Mouse (Mus musculus) forelimb bud, embryonic 11.5 days (tissue): ENCODE results near the gene Creb3l1.

Source experiments
- DNase-seq: peaks from one replicate; pipeline ENCODE4 v3.0.0-alpha.2; 2012; ENCODE audit warnings: low read depth, low spot score

Creb3l1 gene

DNA sequence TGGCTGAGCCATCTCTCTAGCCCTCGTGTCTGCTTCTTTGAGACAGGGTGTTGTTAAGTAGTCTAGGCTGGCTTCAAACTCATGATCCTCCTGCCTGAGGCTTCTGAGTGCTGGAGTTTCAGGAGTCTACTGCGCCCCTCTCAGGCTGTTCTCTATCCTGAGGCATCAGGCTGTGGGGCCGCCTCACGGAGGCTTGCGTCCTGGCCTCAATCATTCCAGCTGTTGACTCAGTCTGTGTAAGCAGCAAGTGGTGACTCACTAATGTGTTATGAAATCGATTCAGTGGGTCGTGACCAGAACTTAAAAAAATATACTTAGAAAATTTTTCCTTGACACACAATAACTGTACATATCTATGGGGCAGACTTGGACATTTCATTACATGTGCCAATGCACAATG, 19.7 kb downstream of the Creb3l1 start:
- DNase-seq: no peak

GRCm38 (mm10) chr2:91997905-91998608, 26.2 kb downstream of the Creb3l1 start:
- no peak for DNase-seq

- no peak for DNase-seq
Observed at GRCm38 (mm10) chr2:91996006-91996405, 28.3 kb downstream of the Creb3l1 start.

DNA sequence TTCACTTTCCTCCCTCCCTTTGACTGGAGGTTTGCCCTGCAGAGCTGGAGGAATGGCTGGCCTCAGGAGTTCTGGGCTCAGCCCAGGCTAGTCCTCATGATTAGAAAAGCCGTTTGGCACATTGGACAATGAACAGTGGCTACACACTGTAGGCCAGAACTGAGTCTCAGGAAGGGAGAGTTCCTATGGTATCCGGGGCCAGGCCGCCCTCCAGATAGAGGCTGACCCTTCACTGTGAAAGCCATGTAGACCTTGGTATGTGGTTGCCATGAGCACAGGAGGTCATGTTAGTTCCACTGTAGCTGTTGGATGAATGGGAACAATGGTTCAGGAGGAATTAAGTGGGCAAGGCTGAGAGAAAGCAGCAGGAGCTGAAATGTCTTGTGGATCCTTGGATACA, 30.9 kb downstream of the Creb3l1 start:
- no peak for DNase-seq

- DNase-seq: no peak
Observed at GRCm38 (mm10) chr2:91989750-91990149, 34.6 kb downstream of the Creb3l1 start.

DNA sequence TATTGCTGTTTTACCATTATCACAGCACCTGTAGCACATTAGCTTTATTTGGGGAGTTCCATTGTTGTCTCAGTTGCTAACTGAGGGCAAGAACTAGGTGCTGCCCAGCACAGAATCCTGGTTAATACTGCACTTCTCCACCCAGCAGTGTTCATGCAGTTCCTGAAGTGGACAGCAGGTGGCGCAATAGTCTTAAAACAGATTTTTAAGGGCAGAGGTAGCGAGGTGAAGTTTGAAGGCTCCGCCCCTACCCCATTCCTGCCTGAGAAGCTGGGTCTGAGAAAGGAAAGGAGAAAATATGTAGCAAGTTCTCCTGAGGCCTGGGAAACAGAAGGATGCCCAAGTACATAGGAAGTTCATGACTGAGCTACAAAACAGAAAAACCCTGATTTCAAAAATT, 36.8 kb downstream of the Creb3l1 start:
- peak; percentile 88 for DNase-seq

- DNase-seq: no peak
Observed at GRCm38 (mm10) chr2:91986071-91986470, 38.2 kb downstream of the Creb3l1 start.

GRCm38 (mm10) chr2:91984906-91985525, 39.3 kb downstream of the Creb3l1 start:
- DNase-seq: no peak

DNA sequence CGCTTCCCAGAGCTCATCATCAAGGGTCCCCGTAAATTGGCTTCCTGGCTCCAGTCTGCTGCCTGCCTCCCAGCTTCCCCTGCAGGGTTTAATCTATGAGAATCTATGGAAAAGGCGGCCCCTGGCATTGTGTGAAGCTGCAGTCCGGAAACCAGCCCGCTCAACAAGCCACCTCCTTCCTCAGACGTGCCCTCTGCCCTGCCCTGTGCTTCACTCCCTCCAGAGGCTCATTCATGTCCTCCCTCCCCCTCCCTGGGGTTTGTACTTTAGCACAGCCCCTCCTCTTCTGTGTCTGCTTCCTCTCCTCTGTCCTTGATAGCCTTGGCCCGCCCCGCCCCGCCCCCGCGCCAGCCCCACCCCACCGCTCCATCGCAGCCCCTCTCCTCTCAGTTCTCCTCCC, 39.9 kb downstream of the Creb3l1 start:
- DNase-seq: peak; percentile 76

DNA sequence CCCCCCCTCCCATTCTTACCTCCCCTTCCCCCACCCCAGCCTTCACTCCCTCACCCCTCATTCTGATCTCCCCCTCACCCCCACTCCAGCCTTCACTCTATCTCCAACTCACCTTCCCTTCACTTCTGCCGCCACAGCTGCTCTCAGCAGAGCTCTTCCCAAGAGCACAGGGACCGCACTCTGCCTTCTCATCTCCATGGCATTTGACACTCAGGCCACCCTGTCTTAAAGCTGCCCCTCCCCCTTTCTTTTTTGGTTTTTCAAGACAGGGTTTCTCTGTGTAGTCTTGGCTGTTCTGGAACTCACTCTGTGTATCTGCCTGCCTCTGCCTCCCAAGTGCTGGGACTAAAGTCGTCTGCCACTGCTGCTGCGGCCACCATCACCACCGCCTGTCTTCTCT, 43.5 kb downstream of the Creb3l1 start:
- no peak for DNase-seq

- DNase-seq: no peak
Observed at GRCm38 (mm10) chr2:91980245-91980644, 44.1 kb downstream of the Creb3l1 start.

DNA sequence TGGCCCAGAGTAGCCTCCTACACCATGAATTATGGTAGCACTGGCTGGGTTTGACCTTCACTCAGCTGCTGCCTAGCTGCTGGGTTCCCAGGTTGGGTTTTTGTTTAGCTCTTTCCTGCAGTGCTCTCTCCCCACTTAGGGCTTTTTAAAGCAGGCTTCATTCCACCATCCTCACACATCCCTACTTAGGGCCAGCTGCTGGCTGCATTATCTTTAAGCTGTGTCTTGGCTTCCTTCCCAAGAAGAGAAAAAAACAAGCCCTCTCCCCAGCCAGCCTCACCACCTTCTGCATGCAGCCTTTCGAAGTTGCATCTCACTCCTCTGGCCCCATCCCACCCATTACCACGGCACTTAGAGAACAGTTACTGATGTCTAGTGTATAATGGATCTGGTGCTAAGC, 45.8 kb downstream of the Creb3l1 start:
- DNase-seq: no peak

GRCm38 (mm10) chr2:91977960-91978359, 46.3 kb downstream of the Creb3l1 start:
- DNase-seq: no peak

DNA sequence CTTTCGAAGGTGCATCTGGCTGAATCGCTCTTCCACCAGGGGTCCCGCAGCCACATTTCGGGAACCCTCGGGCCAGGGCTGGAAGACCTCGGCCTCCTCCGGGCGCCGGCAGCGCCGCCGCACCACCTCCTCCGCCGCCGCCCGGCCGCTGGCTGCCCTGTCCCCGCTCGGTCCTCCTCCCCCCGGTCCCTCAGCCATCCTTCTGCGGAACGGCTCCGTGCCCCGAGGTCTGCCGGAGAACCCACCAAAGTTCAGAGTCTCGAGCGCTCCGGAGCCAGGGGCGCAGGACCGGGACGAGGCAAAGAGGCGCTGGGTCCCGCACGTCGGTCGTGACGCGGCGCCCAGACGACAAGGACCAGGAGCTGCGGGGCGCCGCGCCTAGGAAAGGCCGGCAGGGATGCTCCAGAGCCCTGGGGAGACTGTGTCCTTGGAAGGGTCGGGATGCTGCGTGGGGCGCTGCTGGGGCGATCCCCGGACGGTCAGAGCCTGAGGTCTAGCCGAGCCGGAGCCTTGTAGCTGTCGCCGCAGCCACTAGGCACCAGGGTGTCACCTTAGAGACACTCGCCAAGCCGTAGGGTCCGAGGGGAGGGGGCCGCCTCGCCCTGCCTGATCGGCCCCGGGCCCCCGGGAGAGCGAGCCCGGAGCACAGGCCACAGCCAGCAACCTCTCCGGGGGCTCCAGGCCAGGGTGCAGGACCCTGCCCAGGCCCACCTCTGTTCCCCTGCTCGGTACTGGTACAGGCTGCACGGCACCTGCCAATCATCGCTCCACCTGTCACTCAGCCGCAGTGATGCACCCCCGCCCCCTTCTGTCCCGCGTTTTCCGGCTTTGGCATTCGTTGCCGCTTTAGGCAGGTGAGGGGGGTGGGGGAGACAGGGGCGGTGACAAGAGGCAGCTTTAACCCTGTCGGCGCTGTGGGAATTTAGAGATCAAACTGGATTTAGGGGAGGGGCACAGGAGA, 48.4 kb downstream of the Creb3l1 start, which contains the start of gene Dgkz:
TSS of gene Dgkz (minus strand) at position 284 of the 961 bp plus-strand sequence.
- DNase-seq: no peak

DNA sequence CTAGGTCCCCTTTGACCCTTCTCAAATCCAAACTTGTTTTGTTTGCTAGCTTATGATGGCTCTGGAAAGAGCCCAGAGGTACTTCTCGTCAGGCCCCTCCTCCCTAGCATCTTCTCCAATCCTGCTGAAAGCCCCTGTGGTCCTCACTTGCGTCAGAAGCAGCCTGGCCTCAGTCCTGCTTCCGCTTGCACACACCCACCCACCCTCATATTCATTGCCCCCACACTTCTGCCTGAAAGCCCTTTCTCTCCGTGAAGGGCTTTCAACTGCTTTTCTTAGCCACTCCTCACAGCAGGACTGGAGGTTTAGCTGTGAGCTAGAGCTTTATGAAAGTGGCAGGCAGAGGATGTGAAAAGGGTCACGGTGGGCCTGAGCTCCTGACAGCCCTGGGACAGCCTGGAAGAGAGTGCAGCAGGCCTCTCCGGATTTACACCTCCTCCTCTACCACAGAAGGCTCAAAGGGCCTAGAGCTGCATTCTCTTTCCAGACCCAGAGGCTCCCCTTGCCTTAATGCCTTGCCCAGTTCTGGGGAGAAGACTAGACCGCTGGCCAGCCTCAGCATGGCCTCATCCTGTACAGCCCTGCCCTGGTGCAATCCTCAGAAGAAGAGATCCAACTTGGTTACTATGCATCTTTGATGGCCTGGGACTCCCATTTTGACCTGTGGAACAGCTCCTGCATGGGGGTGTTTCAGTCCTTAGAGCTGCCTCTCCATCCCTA, 50.7 kb downstream of the Creb3l1 start:
- DNase-seq: no peak

- DNase-seq: no peak
Observed at GRCm38 (mm10) chr2:91972121-91972566, 52.2 kb downstream of the Creb3l1 start.

- no peak for DNase-seq
Observed at GRCm38 (mm10) chr2:91971231-91972097, 52.8 kb downstream of the Creb3l1 start.

GRCm38 (mm10) chr2:91967962-91968361, 56.3 kb downstream of the Creb3l1 start:
- no peak for DNase-seq

DNA sequence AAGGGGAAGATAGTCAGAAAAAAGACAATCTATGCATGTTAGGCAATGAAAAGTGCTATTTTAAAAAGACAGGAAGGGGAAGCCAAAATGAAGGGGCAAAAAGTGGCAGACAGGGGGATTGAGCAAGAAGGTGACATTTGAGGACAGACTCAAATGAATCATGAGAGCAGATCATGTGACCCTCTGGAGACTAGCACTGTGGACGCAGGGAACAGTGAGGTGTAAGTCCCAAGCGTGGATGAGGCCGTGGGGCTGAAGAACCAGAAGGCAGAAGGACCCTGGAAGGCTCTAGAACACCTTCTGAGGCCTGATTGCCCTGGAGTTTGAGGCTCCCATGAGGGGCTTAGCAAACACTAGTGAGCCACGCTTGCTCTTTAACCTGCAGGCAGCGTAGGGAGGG, 57.9 kb downstream of the Creb3l1 start:
- no peak for DNase-seq

GRCm38 (mm10) chr2:91965417-91965816, 58.9 kb downstream of the Creb3l1 start:
- DNase-seq: no peak
